Mouse (Mus musculus) cerebellum, adult 11-12 months (tissue): Measurements from ENCODE around the gene Tagap1.
"Not testable (repeated sequence)": the region's sequence is repeated elsewhere in the genome, so short reads cannot be mapped to it uniquely, and the experiment has no call there.

Experiments used
- DNase-seq: peaks from one replicate; pipeline ENCODE4 v3.0.0; 2022

Gene Tagap1

GRCm38 (mm10) chr17:6961181-6962000, 435 bp upstream of the Tagap1 start:
- peak; percentile 48 for DNase-seq

GRCm38 (mm10) chr17:6960349-6960748, 607 bp downstream of the Tagap1 start:
- not testable (repeated sequence) for DNase-seq

DNA sequence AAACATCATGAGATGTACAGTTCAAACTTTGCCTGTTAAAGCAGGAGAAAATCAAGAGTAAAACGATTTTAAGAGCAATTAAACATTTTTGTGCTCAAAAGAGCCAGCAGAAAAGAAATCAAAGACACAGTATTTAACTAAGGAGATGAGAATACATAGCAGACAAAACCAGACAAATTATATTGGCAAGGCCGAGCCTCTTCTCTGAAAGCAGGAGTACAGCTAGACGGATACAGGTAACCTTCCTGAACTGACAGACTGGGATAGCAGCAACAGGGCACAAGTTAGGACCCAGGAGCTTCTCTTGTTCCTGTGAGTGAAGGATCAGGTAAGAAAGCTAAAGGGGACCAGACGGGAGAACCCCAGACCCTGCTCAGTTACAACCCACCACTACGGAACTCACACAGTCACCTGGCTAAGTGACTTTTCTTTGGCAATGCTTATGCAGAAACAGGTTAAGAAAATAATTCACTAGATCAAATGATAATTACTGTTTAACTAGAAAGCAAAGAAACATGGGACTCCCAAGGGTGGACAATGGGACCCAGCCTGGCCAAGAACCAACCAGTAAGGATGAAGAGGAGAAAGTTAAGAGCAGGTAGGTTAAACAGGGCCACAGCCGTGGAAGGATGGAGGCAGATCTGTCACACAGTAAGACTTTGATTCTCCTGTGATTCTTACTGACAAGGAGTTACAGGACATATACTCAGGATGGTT, 1.3 kb downstream of the Tagap1 start:
- DNase-seq, result not testable (repeated sequence)

GRCm38 (mm10) chr17:6958881-6959280, 2.1 kb downstream of the Tagap1 start:
- DNase-seq, result peak; percentile 21

DNA sequence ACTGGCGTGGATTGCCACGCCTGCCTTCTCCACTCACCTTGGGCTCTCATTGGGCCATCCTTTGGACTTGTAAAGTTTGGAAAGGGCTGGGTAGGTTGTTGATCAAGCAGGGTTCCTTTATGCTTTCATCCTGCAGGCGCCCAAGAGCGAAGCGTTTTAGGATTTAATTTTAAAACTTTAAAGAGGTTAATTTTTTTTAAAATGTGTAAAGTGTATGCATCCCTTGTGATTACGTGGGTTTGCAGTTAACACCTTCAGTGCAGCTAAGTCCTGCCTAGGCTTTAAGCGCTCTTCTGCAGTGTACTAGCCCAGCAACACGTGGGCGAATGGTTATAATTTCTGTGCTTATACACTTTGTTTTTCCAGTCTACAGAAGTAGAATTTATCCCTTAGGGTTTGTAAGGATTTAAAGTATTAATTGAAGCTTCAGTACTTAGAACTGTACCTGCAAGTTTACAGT, 12.2 kb downstream of the Tagap1 start:
- DNase-seq, result not testable (repeated sequence)

DNA sequence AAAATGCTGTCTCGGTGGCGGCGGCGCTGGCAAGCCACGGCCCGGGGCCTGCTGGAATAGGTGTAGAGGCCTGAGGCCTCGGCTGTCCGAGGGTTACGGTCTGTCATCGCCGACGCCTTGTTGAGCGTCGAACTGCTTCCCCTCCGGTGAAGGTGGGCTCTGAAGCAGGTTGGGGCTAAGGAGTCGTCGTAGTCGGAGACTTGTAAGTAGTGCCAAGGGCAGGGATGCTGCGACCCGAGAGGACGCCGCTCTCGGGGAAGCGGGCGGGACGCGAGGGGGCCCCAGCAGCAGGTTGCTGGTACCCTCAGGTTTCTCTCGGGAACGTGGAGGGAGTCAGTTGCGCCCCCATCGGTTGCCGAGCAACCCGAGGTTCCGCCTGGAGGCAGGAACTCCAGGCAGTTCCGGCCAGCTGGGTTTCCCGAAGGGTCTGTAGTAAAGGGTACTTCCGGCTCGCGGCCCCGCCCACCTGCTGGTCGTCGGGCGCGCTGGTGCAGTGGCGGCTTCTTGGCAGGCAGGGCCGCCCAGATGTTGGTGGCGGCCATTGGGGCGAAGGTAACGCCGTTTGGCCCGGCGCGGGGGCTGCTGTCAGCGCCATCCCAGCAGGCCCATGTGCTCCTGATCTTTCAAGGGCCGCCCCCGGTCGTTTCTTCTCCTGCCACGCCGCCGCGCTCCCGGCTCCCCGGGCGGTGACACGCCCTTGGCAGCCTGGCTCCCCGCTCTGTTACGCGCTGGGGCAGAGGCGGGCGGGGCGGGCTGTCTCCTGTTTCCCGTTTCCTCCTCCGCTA, 12.8 kb downstream of the Tagap1 start, which contains the start of gene Rsph3b:
Rsph3b (minus strand) TSS at position 699 of the 785 bp plus-strand sequence.
- peak; percentile 69 for DNase-seq

- DNase-seq, result not testable (repeated sequence)
These were observed 13.3 kb downstream of the Tagap1 start for GRCm38 (mm10) chr17:6947637-6947983.

DNA sequence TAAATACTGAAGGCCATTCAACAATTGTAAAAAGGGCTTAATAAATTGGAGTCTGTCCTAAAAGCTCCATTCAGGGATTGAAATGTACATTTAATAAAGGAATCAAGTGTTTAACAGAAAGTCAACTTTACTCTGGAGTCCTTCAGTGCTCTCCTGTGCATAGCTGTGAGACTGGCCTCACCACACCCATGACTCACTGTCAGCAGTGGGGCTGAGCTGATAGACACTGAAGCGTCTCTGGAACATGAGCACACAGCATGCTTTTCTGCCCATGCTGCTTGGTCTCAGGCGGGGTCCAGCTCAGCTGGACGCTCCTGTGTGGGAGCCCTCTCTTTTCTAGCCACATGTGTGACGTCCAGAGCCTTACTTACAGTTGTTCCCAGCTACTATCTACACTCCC, 18.4 kb downstream of the Tagap1 start:
- DNase-seq, result not testable (repeated sequence)

GRCm38 (mm10) chr17:6931625-6932024, 29.3 kb downstream of the Tagap1 start:
- not testable (repeated sequence) for DNase-seq

DNA sequence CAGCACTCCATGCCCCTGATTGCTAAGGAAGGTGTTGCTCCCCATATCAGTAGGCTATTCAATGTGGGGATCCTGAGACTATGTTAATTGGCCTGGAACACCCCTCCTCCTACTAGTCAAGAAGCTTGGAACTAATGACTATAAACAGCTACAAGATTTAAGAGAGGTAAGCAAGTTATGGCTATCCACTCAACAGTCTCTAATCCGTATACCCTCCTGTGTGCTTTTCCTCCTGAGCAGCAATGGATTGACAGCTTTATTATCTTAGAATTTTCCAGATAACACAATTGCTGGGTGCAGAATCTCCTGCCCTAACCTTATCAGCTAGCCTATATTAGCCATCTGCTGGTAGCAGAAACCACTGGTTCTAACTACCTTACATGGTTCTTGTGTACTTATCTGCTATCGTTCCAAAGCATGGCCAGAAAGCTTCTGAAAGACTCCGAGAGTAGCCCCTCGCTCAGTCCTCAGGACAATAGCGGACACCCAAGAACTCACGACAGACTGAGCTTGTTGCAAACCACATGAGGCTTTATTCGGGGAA, 40.5 kb downstream of the Tagap1 start:
- not testable (repeated sequence) for DNase-seq

- not testable (repeated sequence) for DNase-seq
These were observed 41.6 kb downstream of the Tagap1 start for GRCm38 (mm10) chr17:6919388-6919787.

- not testable (repeated sequence) for DNase-seq
These were observed 45.7 kb downstream of the Tagap1 start for GRCm38 (mm10) chr17:6915282-6915681.

DNA sequence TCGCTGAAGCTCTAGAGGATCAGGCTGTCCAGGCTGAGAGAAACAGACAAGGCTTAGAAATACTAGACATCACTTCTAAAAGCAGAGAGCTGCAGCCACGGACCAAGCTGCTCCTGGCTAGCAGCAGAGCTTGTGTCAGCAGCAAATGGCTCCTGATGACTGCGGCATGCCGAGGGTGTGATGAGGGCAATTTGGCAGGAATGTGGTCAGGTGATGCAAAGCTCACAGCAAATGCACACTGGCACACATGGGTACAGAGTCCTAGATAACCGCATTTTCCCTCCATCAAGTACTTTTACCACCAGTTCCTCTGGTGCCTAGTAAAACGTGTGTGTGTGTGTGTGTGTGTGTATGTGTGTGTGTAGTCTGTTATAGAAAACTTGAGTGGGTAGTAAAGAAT, 46.9 kb downstream of the Tagap1 start:
- not testable (repeated sequence) for DNase-seq
